In the genomic region with DNA sequence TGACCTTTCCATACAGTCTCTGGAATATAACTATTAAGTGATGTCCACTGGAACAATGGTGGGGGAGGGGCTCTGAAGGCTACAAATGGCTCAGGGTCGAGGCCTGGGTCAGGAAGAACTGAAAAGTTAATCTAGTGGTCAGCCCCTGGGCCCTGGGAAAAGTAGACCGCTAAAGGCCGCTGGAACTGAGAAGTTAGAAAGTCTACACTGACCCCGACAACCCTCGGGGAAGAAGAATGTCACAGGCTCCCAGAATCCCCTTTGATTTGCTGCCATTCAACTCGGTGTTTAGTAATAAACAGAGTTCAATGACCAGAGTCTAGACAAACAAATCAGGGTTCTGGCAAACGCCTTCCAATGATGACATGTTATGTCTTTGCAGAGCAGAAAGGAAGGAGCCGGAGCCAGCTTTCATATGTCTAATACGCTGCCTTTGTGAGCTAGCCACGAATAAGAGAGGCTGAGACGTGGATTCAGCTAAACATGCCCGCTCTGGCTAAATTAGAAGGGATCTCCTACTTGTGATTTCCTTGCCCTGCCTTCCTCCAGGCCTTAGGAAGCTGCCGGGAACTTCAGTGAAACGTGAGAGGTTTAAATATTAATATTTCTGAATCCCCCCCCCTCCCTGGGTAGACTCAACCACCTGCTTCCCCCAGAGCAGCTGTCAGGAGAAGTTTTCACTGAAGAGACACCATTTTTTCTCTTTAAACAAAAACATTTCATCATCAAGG, we compare ENCODE assay signal across 11 mouse cellular contexts.
DNase-seq lines count a peak whose midpoint lies in the region; ATAC-seq lines count a peak whose summit lies in the region.
"Had no signal": no experiment of that assay in that cellular context is flagged by ENCODE, and none has a peak within 500 bp of the region (broad histone marks: within the 10 kb centered on the region; RNA-seq: fewer than 3 reads in every experiment).

No protein-coding gene starts in this region.

- H3K9ac ChIP-seq in limb, embryonic 12.5 days (replicated peaks): no peak overlapping the region
- H3K9ac ChIP-seq in hindbrain, embryonic 11.5 days (ENCODE audit: low read depth, low read length): no peak overlapping the region
- no peak overlapping the region for H3K9ac ChIP-seq in lung, embryonic 16.5 days (ENCODE audit: low read length)
- H3K9ac ChIP-seq in neural tube, embryonic 15.5 days (replicated peaks): no peak overlapping the region
- H3K9ac ChIP-seq: hindbrain, embryonic 15.5 days had no signal

- ATAC-seq in limb, embryonic 12.5 days (ENCODE audit: insufficient number of reproducible peaks, insufficient read depth, low FRiP score, low TSS enrichment, low read depth): no peak
- ATAC-seq in hindbrain, embryonic 11.5 days (ENCODE audit: low FRiP score): 0 out of 2 replicates have a peak, but pooled peaks have one; percentile 27
- ATAC-seq in lung, embryonic 16.5 days (ENCODE audit: low read depth): peak; percentile 85
- ATAC-seq in neural tube, embryonic 15.5 days (ENCODE audit: low FRiP score): no peak
- no peak for ATAC-seq in granulocyte monocyte progenitor cell, adult 5-6 weeks (replicated peaks; ENCODE audit: poor library complexity, severe bottlenecking)

- no peak overlapping the region for H3K4me2 ChIP-seq in limb, embryonic 12.5 days
- no peak overlapping the region for H3K4me2 ChIP-seq in hindbrain, embryonic 11.5 days (replicated peaks; ENCODE audit: low read depth, low read length)
- H3K4me2 ChIP-seq in lung, embryonic 16.5 days (ENCODE audit: low read depth, low read length): no peak overlapping the region
- H3K4me2 ChIP-seq in neural tube, embryonic 15.5 days: no peak overlapping the region
- H3K4me2 ChIP-seq: hindbrain, embryonic 15.5 days had no signal

- WGBS in limb, embryonic 12.5 days: 60% methylated on average over 14 of the region's 14 CpGs
- 63% methylated on average over 14 of the region's 14 CpGs for WGBS in limb, embryonic 10.5 days
- WGBS in hindbrain, embryonic 11.5 days: 36% methylated on average over 14 of the region's 14 CpGs
- 26% methylated on average over 14 of the region's 14 CpGs for WGBS in lung, embryonic 16.5 days
- 30% methylated on average over 14 of the region's 14 CpGs for WGBS in neural tube, embryonic 15.5 days

- DNase-seq in limb, embryonic 10.5 days (ENCODE audit: low spot score): no peak
- DNase-seq in hindbrain, embryonic 11.5 days (ENCODE audit: low spot score): peak; percentile 51
- DNase-seq in c-Kit-positive CD71-positive TER-119-positive erythroid progenitor cells, embryonic 14.5 days (ENCODE audit: low spot score): no peak
- DNase-seq in urinary bladder, postnatal 25 days (ENCODE audit: low spot score): no peak
- DNase-seq: cerebellum, adult 11 months had no signal

- no peaks in the 10 kb centered on the region for H3K9me3 ChIP-seq in limb, embryonic 12.5 days
- H3K9me3 ChIP-seq in limb, embryonic 10.5 days (replicated peaks): no peaks in the 10 kb centered on the region
- H3K9me3 ChIP-seq in hindbrain, embryonic 11.5 days (ENCODE audit: control insufficient read depth, low read length): no peaks in the 10 kb centered on the region
- no peaks in the 10 kb centered on the region for H3K9me3 ChIP-seq in lung, embryonic 16.5 days (ENCODE audit: control insufficient read depth, low read length)
- H3K9me3 ChIP-seq in neural tube, embryonic 15.5 days (replicated peaks): no peaks in the 10 kb centered on the region
- H3K9me3 ChIP-seq: hindbrain, embryonic 15.5 days had no signal

- no peaks in the 10 kb centered on the region for H3K27me3 ChIP-seq in limb, embryonic 12.5 days
- H3K27me3 ChIP-seq in limb, embryonic 10.5 days (ENCODE audit: low read depth, poor library complexity, severe bottlenecking): no peaks in the 10 kb centered on the region
- no peaks in the 10 kb centered on the region for H3K27me3 ChIP-seq in hindbrain, embryonic 11.5 days (ENCODE audit: control insufficient read depth, insufficient read depth, low read length)
- no peaks in the 10 kb centered on the region for H3K27me3 ChIP-seq in lung, embryonic 16.5 days (ENCODE audit: control insufficient read depth, insufficient read depth, low read depth, low read length)
- H3K27me3 ChIP-seq in neural tube, embryonic 15.5 days (replicated peaks): no peaks in the 10 kb centered on the region
- H3K27me3 ChIP-seq: hindbrain, embryonic 15.5 days had no signal

- no peaks in the 10 kb centered on the region for H3K36me3 ChIP-seq in limb, embryonic 12.5 days
- H3K36me3 ChIP-seq in limb, embryonic 10.5 days: no peaks in the 10 kb centered on the region
- no peaks in the 10 kb centered on the region for H3K36me3 ChIP-seq in hindbrain, embryonic 11.5 days (ENCODE audit: control insufficient read depth, insufficient read depth, low read length)
- no peaks in the 10 kb centered on the region for H3K36me3 ChIP-seq in lung, embryonic 16.5 days (ENCODE audit: control insufficient read depth, insufficient read depth, low read length)
- H3K36me3 ChIP-seq in neural tube, embryonic 15.5 days: no peaks in the 10 kb centered on the region
- H3K36me3 ChIP-seq: hindbrain, embryonic 15.5 days had no signal

- no peak overlapping the region for H3K4me3 ChIP-seq in limb, embryonic 12.5 days (replicated peaks)
- no peak overlapping the region for H3K4me3 ChIP-seq in limb, embryonic 10.5 days
- H3K4me3 ChIP-seq in hindbrain, embryonic 11.5 days (ENCODE audit: low read depth, low read length): no peak overlapping the region
- H3K4me3 ChIP-seq in lung, embryonic 16.5 days (ENCODE audit: low read length): no peak overlapping the region
- H3K4me3 ChIP-seq in neural tube, embryonic 15.5 days (replicated peaks): no peak overlapping the region
- H3K4me3 ChIP-seq: erythroblast, embryonic 14.5 days; hindbrain, embryonic 15.5 days had no signal

- peaks cover 4% of the 10 kb centered on the region; the same call in 1 of the 2 replicates for H3K4me1 ChIP-seq in limb, embryonic 12.5 days (replicated peaks)
- H3K4me1 ChIP-seq in limb, embryonic 10.5 days: peaks cover 5% of the 10 kb centered on the region
- no peaks in the 10 kb centered on the region; the same call in 1 of the 2 replicates for H3K4me1 ChIP-seq in hindbrain, embryonic 11.5 days (replicated peaks; ENCODE audit: control insufficient read depth, insufficient read depth, low read length)
- H3K4me1 ChIP-seq in lung, embryonic 16.5 days (replicated peaks; ENCODE audit: control insufficient read depth, insufficient read depth, low read length): peaks cover 13% of the 10 kb centered on the region
- H3K4me1 ChIP-seq in neural tube, embryonic 15.5 days: peaks cover 12% of the 10 kb centered on the region

- peak overlapping the region; percentile 25; the same call in 1 of the 2 replicates for H3K27ac ChIP-seq in limb, embryonic 12.5 days
- no peak overlapping the region for H3K27ac ChIP-seq in limb, embryonic 10.5 days
- H3K27ac ChIP-seq in hindbrain, embryonic 11.5 days (ENCODE audit: low read depth, low read length): peak overlapping the region; percentile 19; the same call in 1 of the 2 replicates
- peak overlapping the region; percentile 63 for H3K27ac ChIP-seq in lung, embryonic 16.5 days (ENCODE audit: low read length)
- 0 out of 2 replicates have a peak overlapping the region, but pooled peaks have one; percentile 7 for H3K27ac ChIP-seq in neural tube, embryonic 15.5 days (replicated peaks)
- H3K27ac ChIP-seq: hindbrain, embryonic 15.5 days had no signal

Comparison
In these comparisons a context has a peak if more than half of its experiments do, and no peak if none do; other contexts are left out.
1. ATAC-seq: peak in hindbrain, embryonic 11.5 days (single experiment) and lung, embryonic 16.5 days (single experiment); none in limb, embryonic 12.5 days (single experiment), neural tube, embryonic 15.5 days (single experiment) and granulocyte monocyte progenitor cell, adult 5-6 weeks (single experiment).